8 mouse cellular contexts compared by ENCODE assay signal in the genomic region with DNA sequence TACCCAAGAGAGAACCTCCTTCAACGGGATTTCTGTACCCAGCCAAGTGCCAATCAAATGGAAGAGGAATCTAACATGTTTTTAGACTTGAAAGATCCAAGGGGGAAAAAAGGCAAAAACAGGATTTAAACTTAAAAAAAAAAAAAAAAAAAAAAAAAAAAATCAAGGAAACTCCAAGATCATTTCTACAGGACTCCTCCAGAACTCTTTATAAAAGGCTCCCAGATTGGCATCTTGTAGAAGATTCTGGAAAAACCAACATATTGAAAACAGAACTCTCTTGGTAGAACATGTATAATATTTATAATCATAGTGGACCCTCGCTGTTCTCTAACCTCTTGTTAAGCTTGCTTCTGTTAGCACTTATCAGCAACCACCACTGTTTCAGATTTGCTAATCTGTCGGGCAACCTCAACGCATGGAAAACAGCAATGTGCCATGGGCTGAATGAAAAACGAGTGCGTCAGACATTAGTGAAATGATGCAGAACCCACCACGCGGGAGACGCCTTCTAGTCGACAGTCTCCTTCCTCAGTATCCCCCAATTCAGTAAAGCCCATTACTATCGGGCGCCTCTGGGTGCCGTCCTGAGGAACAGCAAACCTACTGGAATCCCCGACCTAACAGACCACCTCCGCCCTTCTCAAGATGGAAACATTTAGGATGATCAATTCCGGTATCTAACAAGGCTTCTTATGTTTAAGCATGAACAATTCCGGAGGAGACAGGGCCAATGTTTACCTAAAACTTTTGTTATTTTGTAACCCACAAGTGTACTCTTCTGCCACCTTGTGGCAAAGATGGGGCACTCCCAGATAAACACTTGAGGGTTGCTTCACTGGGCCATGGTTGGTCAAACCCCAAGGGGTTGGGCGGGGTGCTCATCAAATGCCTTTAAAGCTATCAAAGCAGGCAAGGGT. TPM values are rescaled to one million over a fixed set of nuclear protein-coding genes. Genes with fewer than 3 reads are reported as not detected.
DNase-seq lines count a peak whose midpoint lies in the region; ATAC-seq lines count a peak whose summit lies in the region.

No protein-coding gene starts in this region.

- peak; percentile 95 for ATAC-seq in inflammation-experienced regulatory T-cells, adult 6 months
- peak; percentile 70 for ATAC-seq in megakaryocyte progenitor cell, adult 5-6 weeks (replicated peaks; ENCODE audit: poor library complexity)

- intact Hi-C loops in left cerebral cortex, postnatal 10 days (cut with DNase I) = loop anchor here (2.0 kb wide), 1 partner anchor 172 kb away; no protein-coding TSS in a partner anchor

- DNase-seq in ovary, adult 18-20 months (ENCODE audit: low spot score) = peak; percentile 45
- DNase-seq in ovary, postnatal 10 days (ENCODE audit: low spot score) = no peak
- DNase-seq in embryo, embryonic 11.5 days (ENCODE audit: low read depth, low spot score) = peak; percentile 49
- peak; percentile 40 for DNase-seq in gastrocnemius, postnatal 25 days
- peak; percentile 30 to 75 for DNase-seq in left cerebral cortex, postnatal 10 days (ENCODE audit: extremely low spot score in 1 of 2, low spot score in 2 of 2)
- peak; percentile 27 for DNase-seq in right cerebral cortex, postnatal 25 days

RNA-seq across cellular contexts. Expression of gene Slc15a1, which starts 54.3 kb away (rescaled TPM):
- not detected for total RNA-seq in gastrocnemius, postnatal 25 days (2021)
- under 1 TPM in 2 of 3 experiments, not detected in 1; 0.15 to 0.17 TPM for polyA plus RNA-seq in inflammation-experienced regulatory T-cells, adult 6 months (2017; shearing (Covaris generic))
- under 1 TPM; 0.10 to 0.32 TPM for total RNA-seq in left cerebral cortex, postnatal 10 days (2021)
- not detected in 2 replicates for total RNA-seq in megakaryocyte progenitor cell, adult 5-6 weeks (2015)
- not detected in 2 replicates for total RNA-seq in megakaryocyte progenitor cell, adult 5-6 weeks (2017)
